Mouse (Mus musculus): ENCODE measurements around the gene Hspb9. TPM values are rescaled to one million over a fixed set of nuclear protein-coding genes. Genes with fewer than 3 reads are reported as not detected.

The Hspb9 gene
- polyA plus RNA-seq, 1 experiment from 2014 or later = 0.24 TPM

- H3K4me1 ChIP-seq (replicated peaks) = peaks cover 16% of the 10 kb centered on the region
- H3K9me3 ChIP-seq (replicated peaks) = no peaks in the 10 kb centered on the region
- 47% methylated on average over 5 of the region's 5 CpGs for WGBS (ENCODE audit: insufficient replicate concordance)
- H3K9ac ChIP-seq = no peak overlapping the region
- peak; percentile 59; the same call in 1 of the 2 replicates for ATAC-seq (ENCODE audit: insufficient read depth)
- H3K4me3 ChIP-seq (replicated peaks) = no peak overlapping the region
- peaks cover 61% of the 10 kb centered on the region for H3K27me3 ChIP-seq
- H3K4me2 ChIP-seq = no peak overlapping the region
- no peaks in the 10 kb centered on the region for H3K36me3 ChIP-seq (replicated peaks)
- H3K27ac ChIP-seq (replicated peaks) = no peak overlapping the region
Observed at GRCm38 (mm10) chr11:100747114-100747513, 33.5 kb downstream of the Hspb9 start.

DNA sequence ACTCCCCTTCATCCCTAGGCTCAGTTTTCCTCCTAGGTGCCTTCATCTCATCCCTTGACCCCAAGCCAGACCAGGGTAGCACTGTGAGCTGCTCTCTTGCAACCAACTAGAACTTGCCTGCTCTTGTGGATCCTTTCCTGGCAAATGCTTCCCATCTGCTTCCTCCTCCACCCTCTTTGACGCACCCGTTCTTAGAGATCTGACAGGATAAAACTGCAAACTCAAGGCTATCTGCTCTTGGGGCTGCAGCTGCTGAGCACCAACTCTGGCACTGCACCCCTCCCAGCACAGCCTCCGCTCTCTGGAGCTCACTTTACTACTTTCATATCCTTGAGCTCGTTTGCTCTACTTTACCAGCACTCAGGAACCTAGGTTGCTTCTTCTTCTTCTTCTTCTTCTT lies 35.0 kb downstream of the Hspb9 start:
- peaks cover 16% of the 10 kb centered on the region for H3K4me1 ChIP-seq (replicated peaks)
- WGBS (ENCODE audit: insufficient replicate concordance) = 28% methylated on average over 4 of the region's 4 CpGs
- H3K36me3 ChIP-seq (replicated peaks) = no peaks in the 10 kb centered on the region
- no peak overlapping the region for H3K4me2 ChIP-seq
- H3K27me3 ChIP-seq = peaks cover 74% of the 10 kb centered on the region
- no peak for ATAC-seq (ENCODE audit: insufficient read depth)
- H3K9ac ChIP-seq = no peak overlapping the region
- H3K27ac ChIP-seq (replicated peaks) = no peak overlapping the region
- no peak overlapping the region for H3K4me3 ChIP-seq (replicated peaks)
- H3K9me3 ChIP-seq (replicated peaks) = no peaks in the 10 kb centered on the region

DNA sequence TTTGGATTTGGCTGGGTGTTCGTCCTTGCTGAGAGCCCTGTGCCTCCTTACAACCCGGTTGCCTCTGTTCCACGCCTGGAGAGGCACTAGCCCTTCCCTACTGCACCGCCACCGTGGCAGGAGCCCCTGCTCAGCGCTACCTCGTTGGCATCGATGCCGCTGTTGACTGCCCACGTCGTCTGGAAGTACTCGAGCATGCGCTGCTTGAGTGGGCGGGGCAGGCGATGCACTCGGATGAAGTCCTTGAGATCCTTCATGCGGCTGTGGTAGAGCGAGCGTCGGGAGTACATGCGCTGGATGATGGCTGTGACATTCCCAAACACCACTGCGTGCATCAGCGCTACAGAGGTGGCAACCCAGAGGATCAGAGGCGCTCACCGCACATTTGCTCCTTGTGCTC lies 35.8 kb downstream of the Hspb9 start:
- H3K36me3 ChIP-seq (replicated peaks) = no peaks in the 10 kb centered on the region
- H3K27me3 ChIP-seq = peaks cover 81% of the 10 kb centered on the region
- peaks cover 16% of the 10 kb centered on the region for H3K4me1 ChIP-seq (replicated peaks)
- H3K9me3 ChIP-seq (replicated peaks) = no peaks in the 10 kb centered on the region
- no peak for ATAC-seq (ENCODE audit: insufficient read depth)
- no peak overlapping the region for H3K4me3 ChIP-seq (replicated peaks)
- WGBS (ENCODE audit: insufficient replicate concordance) = 41% methylated on average over 25 of the region's 25 CpGs
- no peak overlapping the region for H3K9ac ChIP-seq
- H3K27ac ChIP-seq (replicated peaks) = no peak overlapping the region
- no peak overlapping the region for H3K4me2 ChIP-seq

- H3K4me3 ChIP-seq (replicated peaks) = no peak overlapping the region
- no peaks in the 10 kb centered on the region for H3K9me3 ChIP-seq (replicated peaks)
- H3K27me3 ChIP-seq = peaks cover 81% of the 10 kb centered on the region
- no peak overlapping the region for H3K27ac ChIP-seq (replicated peaks)
- no peaks in the 10 kb centered on the region for H3K36me3 ChIP-seq (replicated peaks)
- WGBS (ENCODE audit: insufficient replicate concordance) = 71% methylated on average over 16 of the region's 16 CpGs
- no peak overlapping the region for H3K4me2 ChIP-seq
- H3K9ac ChIP-seq = no peak overlapping the region
- peaks cover 16% of the 10 kb centered on the region for H3K4me1 ChIP-seq (replicated peaks)
- no peak for ATAC-seq (ENCODE audit: insufficient read depth)
Observed at GRCm38 (mm10) chr11:100750127-100750526, 36.5 kb downstream of the Hspb9 start.

- Histone ChIP-seq H3K4me3 (replicated peaks) (no peak overlapping the region), H3K36me3 (replicated peaks) (no peaks in the 10 kb centered on the region), H3K4me1 (replicated peaks) (peaks cover 4% of the 10 kb centered on the region), H3K4me2 (no peak overlapping the region), H3K27me3 (peaks cover 89% of the 10 kb centered on the region), H3K9ac (no peak overlapping the region), H3K27ac (replicated peaks) (no peak overlapping the region), H3K9me3 (replicated peaks) (no peaks in the 10 kb centered on the region)
- ATAC-seq (ENCODE audit: insufficient read depth) = no peak
- 40% methylated on average over 10 of the region's 10 CpGs for WGBS (ENCODE audit: insufficient replicate concordance)
Observed at GRCm38 (mm10) chr11:100752294-100752693, 38.6 kb downstream of the Hspb9 start.

- no peaks in the 10 kb centered on the region for H3K9me3 ChIP-seq (replicated peaks)
- H3K36me3 ChIP-seq (replicated peaks) = no peaks in the 10 kb centered on the region
- no peak for ATAC-seq (ENCODE audit: insufficient read depth)
- peaks cover 3% of the 10 kb centered on the region for H3K4me1 ChIP-seq (replicated peaks)
- peaks cover 90% of the 10 kb centered on the region for H3K27me3 ChIP-seq
- H3K9ac ChIP-seq = no peak overlapping the region
- H3K4me2 ChIP-seq = no peak overlapping the region
- H3K27ac ChIP-seq (replicated peaks) = no peak overlapping the region
- no peak overlapping the region for H3K4me3 ChIP-seq (replicated peaks)
- WGBS (ENCODE audit: insufficient replicate concordance) = 68% methylated on average over 12 of the region's 12 CpGs
Observed at GRCm38 (mm10) chr11:100754021-100754692, 40.5 kb downstream of the Hspb9 start.

DNA sequence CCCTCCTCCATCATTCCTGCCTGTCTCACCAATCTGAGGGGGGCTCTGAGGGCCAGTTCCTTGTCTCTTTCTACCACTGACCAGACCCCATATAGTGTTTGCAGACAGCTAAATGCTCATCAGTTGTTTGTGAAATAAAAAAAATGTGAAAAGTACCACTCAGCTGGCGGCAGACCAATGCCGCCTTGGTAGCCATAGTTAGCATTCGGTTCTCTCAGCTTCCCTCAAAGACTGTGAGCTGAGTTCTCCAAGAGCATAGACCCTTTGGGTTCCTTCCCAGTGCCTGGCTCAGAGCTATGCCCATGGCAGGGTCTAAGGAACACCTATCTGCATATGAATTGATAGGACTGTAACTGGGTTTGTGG lies 41.0 kb downstream of the Hspb9 start:
- WGBS (ENCODE audit: insufficient replicate concordance) = 84% methylated on average over 3 of the region's 3 CpGs
- H3K36me3 ChIP-seq (replicated peaks) = no peaks in the 10 kb centered on the region
- no peak overlapping the region for H3K4me3 ChIP-seq (replicated peaks)
- peaks cover 90% of the 10 kb centered on the region for H3K27me3 ChIP-seq
- H3K9me3 ChIP-seq (replicated peaks) = no peaks in the 10 kb centered on the region
- H3K4me1 ChIP-seq (replicated peaks) = peaks cover 8% of the 10 kb centered on the region
- H3K27ac ChIP-seq (replicated peaks) = no peak overlapping the region
- no peak overlapping the region for H3K9ac ChIP-seq
- H3K4me2 ChIP-seq = no peak overlapping the region
- no peak for ATAC-seq (ENCODE audit: insufficient read depth)

DNA sequence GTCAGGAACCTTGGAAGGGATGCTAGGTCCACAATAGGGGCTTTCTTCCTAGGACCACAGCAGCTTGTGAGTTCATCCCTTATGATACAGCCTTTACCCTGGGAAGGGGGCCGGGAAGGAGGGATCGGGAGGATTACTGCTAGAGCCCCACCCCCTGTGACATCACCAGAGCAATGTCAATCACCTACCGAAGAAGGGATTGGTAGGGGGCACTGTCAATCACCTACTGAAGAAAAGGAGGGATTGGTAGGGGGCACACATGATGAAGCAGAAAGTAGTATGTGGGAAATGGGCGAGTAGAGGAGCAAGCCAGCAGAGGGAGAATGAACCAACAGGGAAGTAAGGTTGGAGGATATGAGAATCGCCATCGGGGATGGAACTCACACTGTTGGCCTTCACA lies 42.8 kb downstream of the Hspb9 start:
- Histone ChIP-seq H3K36me3 (replicated peaks) (no peaks in the 10 kb centered on the region), H3K27ac (replicated peaks) (no peak overlapping the region), H3K9ac (no peak overlapping the region), H3K27me3 (peaks cover 94% of the 10 kb centered on the region), H3K4me1 (replicated peaks) (peaks cover 20% of the 10 kb centered on the region), H3K4me2 (no peak overlapping the region), H3K9me3 (replicated peaks) (no peaks in the 10 kb centered on the region), H3K4me3 (replicated peaks) (no peak overlapping the region)
- WGBS (ENCODE audit: insufficient replicate concordance) = 57% methylated on average over 6 of the region's 6 CpGs
- ATAC-seq (ENCODE audit: insufficient read depth) = no peak

GRCm38 (mm10) chr11:100757566-100757965 lies 43.9 kb downstream of the Hspb9 start:
- Histone ChIP-seq H3K36me3 (replicated peaks) (no peaks in the 10 kb centered on the region), H3K4me3 (replicated peaks) (no peak overlapping the region), H3K9me3 (replicated peaks) (no peaks in the 10 kb centered on the region), H3K27ac (replicated peaks) (no peak overlapping the region), H3K27me3 (peaks cover 94% of the 10 kb centered on the region), H3K4me1 (replicated peaks) (peaks cover 26% of the 10 kb centered on the region), H3K9ac (no peak overlapping the region), H3K4me2 (no peak overlapping the region)
- no peak for ATAC-seq (ENCODE audit: insufficient read depth)
- 59% methylated on average over 12 of the region's 12 CpGs for WGBS (ENCODE audit: insufficient replicate concordance)

GRCm38 (mm10) chr11:100758707-100759610 lies 45.3 kb downstream of the Hspb9 start:
- peak overlapping the region; percentile 72 for H3K4me2 ChIP-seq
- no peak overlapping the region for H3K27ac ChIP-seq (replicated peaks)
- no peaks in the 10 kb centered on the region for H3K9me3 ChIP-seq (replicated peaks)
- peaks cover 26% of the 10 kb centered on the region for H3K4me1 ChIP-seq (replicated peaks)
- H3K4me3 ChIP-seq (replicated peaks) = peak overlapping the region; percentile 44
- H3K36me3 ChIP-seq (replicated peaks) = no peaks in the 10 kb centered on the region
- 3% methylated on average over 35 of the region's 35 CpGs for WGBS (ENCODE audit: insufficient replicate concordance)
- H3K9ac ChIP-seq = no peak overlapping the region
- peaks cover 92% of the 10 kb centered on the region for H3K27me3 ChIP-seq
- ATAC-seq (ENCODE audit: insufficient read depth) = no peak

GRCm38 (mm10) chr11:100759611-100760233 lies 46.1 kb downstream of the Hspb9 start, which contains the start of gene Kcnh4:
TSS of gene Kcnh4 (minus strand) at chr11:100759942.
- peaks cover 26% of the 10 kb centered on the region for H3K4me1 ChIP-seq (replicated peaks)
- no peaks in the 10 kb centered on the region for H3K9me3 ChIP-seq (replicated peaks)
- WGBS (ENCODE audit: insufficient replicate concordance) = under 1% methylated on average over 51 of the region's 51 CpGs
- peak within 1 kb of the TSS; percentile 44 for H3K4me3 ChIP-seq (replicated peaks)
- H3K27ac ChIP-seq (replicated peaks) = no peak within 1 kb of the TSS
- 0 out of 2 replicates have a peak, but pooled peaks have one; percentile 22 for ATAC-seq (ENCODE audit: insufficient read depth)
- peak within 1 kb of the TSS; percentile 72 for H3K4me2 ChIP-seq
- no peak within 1 kb of the TSS for H3K9ac ChIP-seq
- no peaks in the 10 kb centered on the region for H3K36me3 ChIP-seq (replicated peaks)
- peaks cover 84% of the 10 kb centered on the region for H3K27me3 ChIP-seq
